Mouse (Mus musculus): ENCODE results near the gene Bpifb5.
"Not testable (repeated sequence)": the region's sequence is repeated elsewhere in the genome, so short reads cannot be mapped to it uniquely, and the experiment has no call there.

Bpifb5 gene

DNA sequence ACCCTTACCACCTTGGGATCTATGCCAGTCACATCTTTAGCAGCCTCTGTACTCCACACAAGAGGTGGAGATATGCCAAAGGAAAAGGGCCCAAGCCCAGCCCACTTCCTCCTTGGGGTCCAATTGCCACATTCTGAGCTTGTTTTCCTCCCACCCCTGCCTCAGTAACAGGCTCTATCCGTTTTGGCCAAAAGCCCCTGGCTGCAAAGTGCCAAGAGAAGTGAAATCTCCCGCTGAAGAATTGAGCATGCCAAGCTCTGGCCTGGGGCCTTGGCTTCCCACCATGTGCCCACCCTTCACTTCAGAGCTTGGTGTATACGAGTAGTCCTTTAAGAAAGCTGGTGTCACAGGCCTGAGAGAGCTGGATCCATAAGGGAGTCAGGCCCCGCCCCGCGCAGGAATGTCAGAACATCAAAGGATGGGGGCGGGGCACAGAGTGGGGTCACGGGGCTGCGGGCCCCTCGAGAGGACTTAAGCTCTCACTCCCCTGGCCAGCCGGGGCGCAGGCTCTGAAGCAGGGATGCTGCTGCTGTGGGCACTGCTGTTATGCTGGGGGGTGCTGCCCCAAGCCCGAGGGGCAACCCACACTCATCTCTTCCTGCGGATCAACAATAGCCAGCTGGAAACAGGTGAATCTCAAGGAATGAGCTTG lies at the start of gene Bpifb5:
TSS of gene Bpifb5 (plus strand) at position 478 of the 652 bp plus-strand sequence.
- peak; percentile 58 for DNase-seq (ENCODE audit: inconsistent ontology term)

- not testable (repeated sequence) for DNase-seq (ENCODE audit: inconsistent ontology term)
Measured at GRCm38 (mm10) chr2:154181900-154182299, 41.6 kb upstream of the Bpifb5 start.

DNA sequence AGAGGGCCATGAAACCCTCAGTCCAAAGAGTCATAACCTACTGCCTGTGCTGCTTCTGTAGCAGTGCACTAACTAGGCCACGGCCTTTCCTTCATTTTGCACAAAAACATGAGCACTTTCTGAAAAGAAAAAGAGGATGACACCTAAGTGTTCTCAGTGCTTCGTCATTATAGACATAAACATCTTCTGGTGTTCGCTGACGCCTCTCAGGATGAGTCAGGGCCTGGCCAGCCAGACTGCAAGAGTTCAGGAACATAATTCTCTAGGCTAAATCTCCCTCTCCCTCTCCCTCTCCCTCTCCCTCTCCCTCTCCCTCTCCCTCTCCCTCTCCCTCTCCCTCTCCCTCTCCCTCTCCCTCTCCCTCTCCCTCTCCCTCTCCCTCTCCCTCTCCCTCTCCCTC lies 40.5 kb upstream of the Bpifb5 start:
- not testable (repeated sequence) for DNase-seq (ENCODE audit: inconsistent ontology term)

GRCm38 (mm10) chr2:154185319-154185718 lies 38.2 kb upstream of the Bpifb5 start:
- no peak for DNase-seq (ENCODE audit: inconsistent ontology term)

DNA sequence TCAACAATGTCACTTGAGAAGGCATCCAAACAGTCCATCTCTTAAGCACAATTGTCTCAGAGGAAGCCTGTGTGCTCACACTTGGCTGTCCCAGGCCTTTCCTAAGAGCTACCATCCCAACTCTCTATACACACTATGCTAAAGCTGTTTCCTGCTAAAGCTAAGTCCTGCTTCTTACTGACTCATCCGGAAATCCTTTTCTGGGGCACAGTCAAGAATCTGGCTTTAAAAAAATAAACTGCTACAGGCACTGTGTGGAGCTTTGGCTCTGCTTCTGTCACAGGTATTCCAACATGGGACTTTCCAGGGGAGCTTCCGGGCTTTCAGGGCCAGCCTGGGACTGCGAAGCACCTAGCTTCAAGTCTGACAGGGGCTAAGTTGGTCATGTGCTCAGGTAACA lies 37.8 kb upstream of the Bpifb5 start:
- no peak for DNase-seq (ENCODE audit: inconsistent ontology term)

- DNase-seq (ENCODE audit: inconsistent ontology term): no peak
Measured at GRCm38 (mm10) chr2:154187468-154187867, 36.1 kb upstream of the Bpifb5 start.

DNA sequence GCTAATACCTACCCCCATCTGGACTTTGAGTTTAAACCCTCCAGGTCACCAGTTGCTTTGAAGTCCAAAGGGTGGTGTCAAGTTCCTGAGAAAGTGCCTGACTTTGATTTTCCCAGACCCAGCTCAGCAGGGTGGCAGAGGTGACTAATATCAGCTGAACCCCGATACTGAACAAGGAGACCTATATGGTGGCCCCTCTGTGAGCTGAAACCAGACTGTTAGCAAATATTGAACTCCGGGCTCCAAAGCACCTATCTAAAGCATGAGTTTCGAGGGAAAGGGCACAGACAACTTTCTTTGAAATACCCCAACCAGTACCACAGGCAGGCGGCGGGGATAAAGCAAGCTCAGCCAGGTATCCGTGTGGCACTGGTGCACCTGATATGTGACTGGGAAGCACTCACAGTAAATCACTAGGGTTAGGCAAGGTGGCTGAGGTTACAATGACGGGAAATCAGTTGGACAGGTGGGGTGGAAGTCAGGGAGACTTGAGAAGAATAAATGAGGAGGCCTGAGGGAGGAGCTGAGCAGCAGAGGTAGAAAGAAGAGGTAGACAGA lies 33.6 kb upstream of the Bpifb5 start:
- no peak for DNase-seq (ENCODE audit: inconsistent ontology term)

- no peak for DNase-seq (ENCODE audit: inconsistent ontology term)
Measured at GRCm38 (mm10) chr2:154190546-154191258, 32.8 kb upstream of the Bpifb5 start, which contains the start of gene Bpifb1. Bpifb1 (plus strand) TSS chr2:154190818.

- no peak for DNase-seq (ENCODE audit: inconsistent ontology term)
Measured at GRCm38 (mm10) chr2:154192141-154192540, 31.4 kb upstream of the Bpifb5 start.

GRCm38 (mm10) chr2:154193071-154193470 lies 30.5 kb upstream of the Bpifb5 start:
- DNase-seq (ENCODE audit: inconsistent ontology term): no peak

GRCm38 (mm10) chr2:154193994-154194504 lies 29.5 kb upstream of the Bpifb5 start:
- no peak for DNase-seq (ENCODE audit: inconsistent ontology term)

- DNase-seq (ENCODE audit: inconsistent ontology term): no peak
Measured at GRCm38 (mm10) chr2:154197036-154197435, 26.5 kb upstream of the Bpifb5 start.

DNA sequence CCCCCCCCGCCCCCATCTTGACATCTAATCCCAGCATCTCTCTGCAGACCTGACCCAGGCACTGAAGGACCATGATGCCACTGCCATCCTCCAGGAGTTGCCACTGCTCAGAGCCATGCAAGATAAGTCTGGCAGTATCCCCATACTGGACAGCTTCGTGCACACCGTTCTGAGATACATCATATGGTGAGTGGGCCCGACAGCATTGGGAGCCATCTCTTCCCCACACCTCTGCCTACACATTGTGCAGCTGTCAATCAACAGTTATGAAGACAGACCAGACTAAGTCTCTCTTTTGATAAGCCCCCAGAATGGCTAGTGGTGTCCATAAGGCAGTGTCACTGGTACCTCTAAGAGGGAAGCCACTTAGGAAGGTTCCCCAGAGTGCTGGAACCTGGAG lies 18.9 kb upstream of the Bpifb5 start:
- no peak for DNase-seq (ENCODE audit: inconsistent ontology term)

GRCm38 (mm10) chr2:154206908-154207307 lies 16.6 kb upstream of the Bpifb5 start:
- DNase-seq (ENCODE audit: inconsistent ontology term): no peak

GRCm38 (mm10) chr2:154209112-154209511 lies 14.4 kb upstream of the Bpifb5 start:
- DNase-seq (ENCODE audit: inconsistent ontology term): peak; percentile 22

DNA sequence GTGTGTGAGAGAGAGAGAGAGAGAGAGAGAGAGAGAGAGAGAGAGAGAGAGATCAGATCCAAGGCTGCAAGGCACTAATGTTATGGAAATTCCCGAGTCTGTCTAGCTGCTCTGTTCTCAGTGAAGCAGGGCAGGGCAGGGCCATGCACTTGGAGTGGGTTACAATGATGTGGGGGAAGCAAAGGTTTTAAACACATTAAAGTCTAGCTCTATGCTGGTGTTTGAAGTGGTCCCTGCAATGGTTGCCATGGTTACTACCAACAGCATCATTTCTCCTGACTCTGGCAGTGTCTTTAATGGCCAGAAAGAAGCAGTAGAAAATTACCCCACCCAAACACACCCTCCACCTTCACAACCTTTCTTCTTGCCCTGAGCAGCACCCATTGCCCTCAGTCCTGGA lies 12.4 kb upstream of the Bpifb5 start:
- DNase-seq (ENCODE audit: inconsistent ontology term): no peak

DNA sequence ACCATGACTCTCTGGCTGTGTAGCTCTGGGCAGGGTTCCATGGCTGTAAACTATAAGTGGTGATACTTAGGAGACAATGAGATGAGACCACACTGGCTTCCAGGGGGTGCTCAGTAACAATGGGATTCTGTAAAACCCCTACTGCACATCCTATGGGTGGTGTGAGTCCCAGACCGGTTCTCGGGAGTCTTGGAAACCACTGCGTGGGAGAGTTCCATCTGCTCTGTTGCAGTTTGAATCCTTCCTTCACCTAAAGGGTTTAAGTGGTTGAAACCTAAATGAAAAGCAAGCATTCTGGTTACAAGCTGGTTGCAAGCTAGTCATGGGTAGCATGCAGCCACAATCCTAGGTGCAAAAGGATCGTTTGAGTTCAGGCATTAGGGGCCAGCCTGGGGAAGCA lies 11.7 kb upstream of the Bpifb5 start:
- DNase-seq (ENCODE audit: inconsistent ontology term): no peak

DNA sequence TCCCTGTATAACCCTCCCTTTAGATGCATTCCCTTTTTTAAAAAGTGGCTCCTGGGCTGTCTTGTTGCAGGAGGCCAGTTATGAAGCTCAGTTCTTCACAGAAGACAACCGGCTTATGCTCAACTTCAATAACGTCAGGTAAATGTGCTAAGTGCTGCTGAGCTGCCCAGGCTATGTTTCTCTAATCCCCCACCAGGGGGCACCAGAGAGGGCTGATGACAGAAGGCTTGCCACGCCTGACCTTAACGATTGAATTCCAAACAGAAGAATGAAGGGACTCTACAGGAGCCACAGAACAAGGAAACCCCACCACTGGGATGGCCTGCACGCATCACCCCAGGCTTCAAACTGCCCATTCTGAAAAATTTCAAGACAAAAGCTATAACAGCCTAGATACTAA lies 8.4 kb upstream of the Bpifb5 start:
- peak; percentile 86 for DNase-seq (ENCODE audit: inconsistent ontology term)

GRCm38 (mm10) chr2:154219950-154220349 lies 3.6 kb upstream of the Bpifb5 start:
- no peak for DNase-seq (ENCODE audit: inconsistent ontology term)

DNA sequence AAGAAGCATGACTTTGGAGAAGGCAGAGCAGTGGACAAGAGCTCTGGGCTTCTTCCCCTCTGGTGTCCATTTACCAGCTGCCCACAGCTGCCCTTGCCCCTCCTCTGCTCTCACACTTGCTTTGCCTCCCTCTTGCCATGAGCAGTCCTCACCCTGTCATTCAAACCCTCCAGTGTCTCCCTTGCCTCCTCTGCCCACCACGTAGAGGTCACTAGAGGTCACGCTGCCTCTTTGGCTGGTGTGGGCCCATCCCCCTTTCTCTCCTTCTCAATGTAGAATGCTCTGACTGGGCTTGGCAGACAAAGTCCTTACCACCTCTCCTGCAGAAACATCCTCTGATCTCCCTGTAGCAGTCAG lies 353 bp downstream of the Bpifb5 start:
- DNase-seq (ENCODE audit: inconsistent ontology term): no peak

- no peak for DNase-seq (ENCODE audit: inconsistent ontology term)
Measured at GRCm38 (mm10) chr2:154226991-154227390, 3.4 kb downstream of the Bpifb5 start.

- DNase-seq (ENCODE audit: inconsistent ontology term): no peak
Measured at GRCm38 (mm10) chr2:154227830-154228229, 4.3 kb downstream of the Bpifb5 start.

DNA sequence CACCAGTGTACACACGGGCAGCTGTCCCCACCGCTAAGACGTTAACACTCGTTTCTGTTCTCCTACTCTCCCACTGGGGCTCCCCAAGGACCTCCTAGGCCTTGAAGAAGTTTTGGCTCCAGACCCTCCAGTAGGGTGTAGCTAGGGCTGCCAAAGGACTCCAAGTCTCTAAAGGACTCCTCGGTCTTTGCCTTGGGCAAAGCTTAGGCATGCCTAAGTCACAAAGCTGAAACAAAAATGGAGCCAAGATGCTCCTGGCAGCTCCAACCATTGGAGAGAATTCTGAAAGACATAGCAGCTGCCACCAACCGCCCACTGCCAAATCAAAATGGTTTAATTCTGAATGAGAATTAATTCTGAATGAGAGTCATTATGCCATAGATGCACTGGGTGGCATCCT lies 9.9 kb downstream of the Bpifb5 start:
- DNase-seq (ENCODE audit: inconsistent ontology term): no peak

Measured in Muller cell, postnatal 12 days (primary cell).